Mouse (Mus musculus) cerebellum, adult 2 months (tissue): Measurements from ENCODE around the gene Olfr284. TPM values are rescaled to one million over a fixed set of nuclear protein-coding genes. Genes with fewer than 3 reads are reported as not detected.

Source experiments
- DNase-seq, 2 experiments: peaks; one replicate each; pipeline ENCODE4 v3.0.0; 2021
- H3K27ac ChIP-seq: fragments of 200-500 bp; 2 replicates; pipeline ENCODE4 v1.5.1; 2012; ENCODE audit warnings: low read length, control low read depth, inconsistent platforms; ENCODE audit not compliant: insufficient read depth
- H3K27me3 ChIP-seq: fragments of 200-500 bp; 2 replicates; pipeline ENCODE4 v1.6.1; 2012; ENCODE audit warnings: inconsistent platforms, mild to moderate bottlenecking, low read length, moderate library complexity; ENCODE audit not compliant: control insufficient read depth, insufficient read depth
- H3K4me1 ChIP-seq: fragments of 200-500 bp; 2 replicates; pipeline ENCODE4 v1.6.1; 2011; ENCODE audit warnings: low read length; ENCODE audit not compliant: control insufficient read depth, insufficient read depth
- H3K4me3 ChIP-seq: fragments of 200-500 bp; replicated peaks from 2 replicates; pipeline ENCODE3; 2011; ENCODE audit warnings: mild to moderate bottlenecking, low read depth, low read length, control low read depth; ENCODE audit not compliant: insufficient read depth
- CTCF ChIP-seq: fragments of 200-500 bp; IDR thresholded peaks from 2 replicates; pipeline ENCODE4 v1.5.1; 2011; ENCODE audit warnings: low read depth, mild to moderate bottlenecking, control low read depth, low read length, moderate library complexity, borderline replicate concordance; ENCODE audit not compliant: insufficient read depth
- POLR2A ChIP-seq: fragments of 200-500 bp; IDR thresholded peaks from 2 replicates; pipeline ENCODE4 v1.6.1; 2011; ENCODE audit warnings: low read length, control low read depth, borderline replicate concordance; ENCODE audit not compliant: insufficient read depth
- WGBS: fragments of 180-500 bp; shearing (Covaris S2); methylation state at CpG from one replicate; pipeline ENCODE4 v1.1.7; 2018; 5-methylcytosine and 5-hydroxymethylcytosine counted together
- polyA plus RNA-seq: library from polyadenylated mRNA; depleted of rRNA; stranded (reverse); fragments of >200 nt; gene quantifications from 2 replicates; pipeline ENCODE4 v1.2.3, GENCODE M21; 2012; rRNA removed

Gene Olfr284
- polyA plus RNA-seq = not detected in 2 replicates

- TF ChIP-seq CTCF (no peak), POLR2A (no peak)
- H3K4me1 ChIP-seq = no peaks in the 10 kb centered on the region
- no peak within 1 kb of the TSS for H3K4me3 ChIP-seq
- 91% methylated on average over 8 of the region's 8 CpGs for WGBS
- H3K27ac ChIP-seq = no peak within 1 kb of the TSS
- no peaks in the 10 kb centered on the region for H3K27me3 ChIP-seq
- no peak for DNase-seq
Observed at GRCm38 (mm10) chr15:98340887-98341286, at the start of gene Olfr284. Gene Olfr284, minus strand, starts transcription at chr15:98340987.

DNA sequence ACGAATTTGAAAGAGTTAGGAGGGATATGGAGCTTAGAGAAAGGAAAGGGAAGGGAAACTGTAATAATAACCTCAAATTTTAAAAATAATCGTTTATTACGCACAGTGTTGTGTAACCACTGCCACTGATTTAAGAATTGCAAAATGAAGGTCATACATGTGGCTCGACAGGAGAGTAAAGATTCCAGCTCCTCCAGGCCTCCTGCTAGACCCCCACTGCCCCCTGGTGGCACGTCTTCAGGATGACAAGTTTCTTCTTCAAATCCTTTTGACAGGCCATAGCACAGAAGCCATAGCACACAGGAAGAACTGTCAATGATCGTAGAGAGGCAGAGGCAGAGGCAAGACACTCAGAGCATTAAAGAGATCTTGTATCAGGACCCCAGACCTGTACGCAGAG, 49.0 kb upstream of the Olfr284 start:
- WGBS = 33% methylated on average over 7 of the region's 7 CpGs
- no peaks in the 10 kb centered on the region for H3K4me1 ChIP-seq
- peak; percentile 52 to 53 for DNase-seq
- TF ChIP-seq CTCF (peak; percentile 81), POLR2A (no peak)
- H3K4me3 ChIP-seq = no peak overlapping the region
- H3K27ac ChIP-seq = no peak overlapping the region
- no peaks in the 10 kb centered on the region for H3K27me3 ChIP-seq

GRCm38 (mm10) chr15:98387621-98388020, 46.8 kb upstream of the Olfr284 start:
- DNase-seq = no peak
- Histone ChIP-seq H3K4me3 (no peak overlapping the region), H3K27ac (no peak overlapping the region), H3K27me3 (no peaks in the 10 kb centered on the region), H3K4me1 (no peaks in the 10 kb centered on the region)
- WGBS = 81% methylated on average over 2 of the region's 2 CpGs
- TF ChIP-seq POLR2A = no peak
- no peak for TF ChIP-seq CTCF

GRCm38 (mm10) chr15:98380846-98381245, 40.1 kb upstream of the Olfr284 start, which contains the start of gene Olfr283:
Gene Olfr283, minus strand, starts transcription at chr15:98380946.
- H3K27ac ChIP-seq = no peak within 1 kb of the TSS
- TF ChIP-seq POLR2A (no peak), CTCF (no peak)
- no peaks in the 10 kb centered on the region; the same call in 1 of the 2 replicates for H3K27me3 ChIP-seq
- WGBS = 85% methylated on average over 6 of the region's 6 CpGs
- no peak for DNase-seq
- H3K4me3 ChIP-seq = no peak within 1 kb of the TSS
- H3K4me1 ChIP-seq = no peaks in the 10 kb centered on the region

DNA sequence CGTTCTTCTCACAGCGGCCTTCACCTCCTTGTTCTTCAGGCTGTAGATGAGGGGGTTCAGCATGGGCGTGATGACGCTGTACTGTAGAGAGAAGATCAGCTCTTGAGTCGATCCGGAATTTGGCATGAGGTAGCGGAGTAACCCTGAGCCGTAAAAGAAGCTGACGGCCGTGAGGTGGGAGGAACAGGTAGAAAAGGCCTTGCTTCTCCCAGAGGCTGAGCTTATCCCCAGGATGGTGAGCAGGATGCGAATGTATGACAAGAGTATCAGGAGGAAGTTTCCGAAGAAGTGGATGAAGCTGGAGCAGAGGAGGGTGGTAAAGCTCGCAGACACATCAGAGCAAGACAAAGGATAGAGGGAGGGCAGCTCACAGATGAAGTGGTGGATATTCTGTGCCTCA, 37.4 kb upstream of the Olfr284 start:
- Histone ChIP-seq H3K4me1 (no peaks in the 10 kb centered on the region), H3K27me3 (no peaks in the 10 kb centered on the region; the same call in 1 of the 2 replicates), H3K4me3 (no peak overlapping the region), H3K27ac (no peak overlapping the region)
- DNase-seq = no peak
- TF ChIP-seq CTCF (no peak), POLR2A (no peak)
- WGBS = 94% methylated on average over 13 of the region's 13 CpGs

DNA sequence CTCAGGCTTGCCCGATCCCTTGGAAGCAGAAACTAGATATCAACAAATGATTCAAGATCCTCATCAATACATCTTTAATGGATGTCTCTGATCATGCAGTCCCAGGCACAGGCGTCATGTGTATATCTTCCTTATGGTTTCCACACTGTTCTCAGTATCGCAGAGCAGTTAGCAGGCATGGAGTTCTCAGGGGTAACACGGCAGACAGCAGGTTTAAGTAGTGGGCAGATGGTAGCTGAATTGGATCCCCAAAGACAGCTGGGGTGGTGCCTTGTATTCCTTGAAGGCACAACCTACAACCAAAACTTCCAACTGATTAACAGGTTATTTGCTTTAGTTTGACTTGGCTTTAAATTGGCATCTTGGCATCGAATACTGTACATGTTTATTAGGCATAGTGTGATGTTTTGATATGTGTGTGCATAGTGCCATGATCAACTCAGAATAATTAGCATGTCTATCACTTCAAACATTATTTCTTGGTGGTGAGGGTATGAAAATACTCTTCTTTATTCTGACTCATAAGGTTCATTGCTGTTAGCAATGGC, 23.5 kb downstream of the Olfr284 start, which contains the start of gene Olfr285:
Gene Olfr285, minus strand, starts transcription at position 177 of the 548 bp plus-strand sequence.
- DNase-seq = no peak
- no peak within 1 kb of the TSS for H3K4me3 ChIP-seq
- H3K4me1 ChIP-seq = no peaks in the 10 kb centered on the region
- TF ChIP-seq CTCF = no peak
- no peak for TF ChIP-seq POLR2A
- WGBS = 85% methylated on average over 5 of the region's 5 CpGs
- no peak within 1 kb of the TSS for H3K27ac ChIP-seq
- H3K27me3 ChIP-seq = no peaks in the 10 kb centered on the region

DNA sequence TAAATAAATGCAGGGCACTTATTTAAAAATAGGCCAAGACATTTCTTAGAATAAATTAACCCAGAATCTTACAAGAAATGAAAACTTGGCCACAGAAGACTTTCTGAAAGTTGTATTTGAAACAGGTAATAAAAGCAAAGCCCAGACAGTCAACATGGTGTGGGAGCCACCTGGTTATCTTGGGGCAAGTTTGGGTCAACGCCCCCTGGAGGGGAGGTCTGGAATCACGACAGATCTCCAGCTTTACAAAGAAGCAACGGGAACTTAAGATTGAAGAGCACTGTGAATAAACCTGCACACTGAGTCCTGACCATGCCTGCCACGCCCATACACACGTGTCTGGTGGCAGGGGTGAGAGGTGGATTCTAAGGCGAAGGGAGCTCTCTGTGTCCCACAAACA, 25.1 kb downstream of the Olfr284 start:
- Histone ChIP-seq H3K4me3 (no peak overlapping the region), H3K27me3 (no peaks in the 10 kb centered on the region), H3K4me1 (no peaks in the 10 kb centered on the region), H3K27ac (no peak overlapping the region)
- 48% methylated on average over 6 of the region's 6 CpGs for WGBS
- TF ChIP-seq POLR2A (no peak), CTCF (no peak)
- DNase-seq = no peak

DNA sequence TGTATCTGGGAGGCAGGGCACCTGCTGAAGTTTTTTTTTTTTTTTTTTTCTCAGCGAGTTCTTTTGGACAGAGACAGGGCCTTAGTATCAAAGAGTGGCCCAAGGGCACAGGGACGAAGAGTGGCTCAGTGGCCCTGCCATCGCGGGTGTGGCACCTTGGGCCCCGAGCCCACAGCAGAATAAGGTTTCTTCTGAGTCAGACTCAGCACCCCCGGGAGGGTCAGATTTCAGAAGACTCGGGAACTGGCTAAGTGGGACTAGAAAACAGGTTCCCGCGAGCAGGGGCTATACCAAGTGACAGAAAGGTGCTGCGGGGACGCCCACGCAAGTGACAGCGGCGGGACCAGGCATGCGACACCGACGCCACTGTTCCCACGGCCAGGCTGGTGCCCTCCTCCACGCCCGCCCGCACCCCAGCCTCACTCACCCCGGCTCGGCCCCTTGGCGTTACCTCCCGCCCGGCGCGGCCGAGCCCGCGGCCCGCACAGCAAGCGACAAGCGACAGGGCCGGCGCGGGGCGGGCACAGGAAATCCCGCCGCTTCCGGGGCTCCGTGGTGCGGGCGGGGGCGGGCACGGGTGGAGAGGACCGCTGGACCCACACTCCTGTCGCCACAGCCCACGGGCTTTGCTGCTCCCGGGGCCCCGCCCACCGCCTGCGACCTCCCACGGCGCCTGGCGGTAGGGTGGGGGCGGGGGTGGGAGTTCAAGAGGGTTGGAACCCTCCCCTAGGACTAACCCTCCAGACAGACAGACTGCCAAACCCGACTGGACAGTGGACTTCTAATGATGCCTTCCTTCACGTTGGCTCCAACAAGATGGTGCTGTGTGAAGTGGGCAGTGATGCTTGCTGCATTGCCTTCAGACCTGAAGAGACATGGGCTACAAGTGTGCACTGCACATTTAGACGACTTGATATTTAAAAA, 44.9 kb downstream of the Olfr284 start, which contains the start of gene Zfp641:
Gene Zfp641, minus strand, starts transcription at position 534 of the 924 bp plus-strand sequence.
- WGBS = 1% methylated on average over 59 of the region's 60 CpGs
- Histone ChIP-seq H3K27me3 (no peaks in the 10 kb centered on the region), H3K4me1 (no peaks in the 10 kb centered on the region), H3K4me3 (peak within 1 kb of the TSS; percentile 92), H3K27ac (peak within 1 kb of the TSS; percentile 31; the same call in 1 of the 2 replicates)
- DNase-seq = peak; percentile 71 to 72
- peak; percentile 25; the same call in 1 of the 2 replicates for TF ChIP-seq POLR2A
- no peak for TF ChIP-seq CTCF
